ENCODE assay signal across 8 mouse cellular contexts in genomic region chr8:123805718-123806373, GRCm38 (mm10). TPM values are rescaled to one million over a fixed set of nuclear protein-coding genes. Genes with fewer than 3 reads are reported as not detected.
DNase-seq lines count a peak whose midpoint lies in the region; ATAC-seq lines count a peak whose summit lies in the region.

TSS of gene Rab4a (plus strand) at chr8:123805985.

- ATAC-seq in inflammation-experienced regulatory T-cells, adult 6 months: peak; percentile 47
- peak; percentile 36 for ATAC-seq in megakaryocyte-erythroid progenitor cell, adult 5-6 weeks (replicated peaks; ENCODE audit: low FRiP score, low TSS enrichment, poor library complexity, severe bottlenecking)
- ATAC-seq in monocyte, adult 5-6 weeks (replicated peaks; ENCODE audit: insufficient number of reproducible peaks, low FRiP score, low TSS enrichment, poor library complexity, severe bottlenecking): no peak

- intact Hi-C loops in left cerebral cortex, postnatal 14 days (cut with DNase I): no loop called here

- DNase-seq in adipocyte (ENCODE audit: low spot score): peak; percentile 80
- peak; percentile 94 for DNase-seq in embryo, embryonic 11 days
- DNase-seq in gastrocnemius, postnatal 25 days: peak; percentile 85
- DNase-seq in left cerebral cortex, postnatal 14 days (ENCODE audit: low spot score in 2 of 2): peak; percentile 70 to 81
- peak; percentile 76 for DNase-seq in skeletal muscle tissue, adult 2 months (ENCODE audit: low read depth, low spot score)

RNA-seq across cellular contexts. Expression of gene Rab4a, which starts in this region (rescaled TPM):
- 10 to 100 TPM; 10.2 to 11.3 TPM for total RNA-seq in gastrocnemius, postnatal 25 days (2021)
- polyA plus RNA-seq in inflammation-experienced regulatory T-cells, adult 6 months (2017; shearing (Covaris generic)): 10 to 100 TPM; 15.9 to 21.4 (median 16.9) TPM
- total RNA-seq in left cerebral cortex, postnatal 14 days (2021): 10 to 100 TPM; 46.5 to 51.8 TPM
- total RNA-seq in megakaryocyte-erythroid progenitor cell, adult 5-6 weeks (2014; fragmentation: Nextera tagmentation): 77.5 and 84.1 TPM in 2 replicates
- 23.6 and 42.7 TPM in 2 replicates for total RNA-seq in megakaryocyte-erythroid progenitor cell, adult 5-6 weeks (2017)
- 0.68 to 0.86 TPM (median 0.75 TPM) in 3 replicates for total RNA-seq in monocyte, adult 5-6 weeks (2017)
